Comparison of ENCODE assay signal across 14 mouse cellular contexts in genomic region chr17:35551881-35552414, GRCm38 (mm10). TPM values are rescaled to one million over a fixed set of nuclear protein-coding genes. Genes with fewer than 3 reads are reported as not detected.
DNase-seq lines count a peak whose midpoint lies in the region; ATAC-seq lines count a peak whose summit lies in the region.
"Had no signal": no experiment of that assay in that cellular context is flagged by ENCODE, and none has a peak within 500 bp of the region (broad histone marks: within the 10 kb centered on the region; RNA-seq: fewer than 3 reads in every experiment).

Cdsn (plus strand) TSS chr17:35552128.

- no peak within 1 kb of the TSS for H3K9ac ChIP-seq in embryonic facial prominence, embryonic 15.5 days
- no peak within 1 kb of the TSS for H3K9ac ChIP-seq in hindbrain, embryonic 12.5 days
- H3K9ac ChIP-seq in intestine, embryonic 16.5 days (ENCODE audit: low read depth, low read length): peak within 1 kb of the TSS; percentile 35; the same call in 1 of the 2 replicates
- H3K9ac ChIP-seq: liver, embryonic 15.5 days had no signal

- H3K9me3 ChIP-seq in embryonic facial prominence, embryonic 15.5 days (replicated peaks): no peaks in the 10 kb centered on the region
- H3K9me3 ChIP-seq in embryonic facial prominence, embryonic 10.5 days: 0 out of 2 replicates have a peak, but pooled peaks cover 4% of the 10 kb centered on the region
- H3K9me3 ChIP-seq in hindbrain, embryonic 10.5 days: no peaks in the 10 kb centered on the region
- H3K9me3 ChIP-seq in hindbrain, embryonic 12.5 days (replicated peaks): no peaks in the 10 kb centered on the region
- no peaks in the 10 kb centered on the region for H3K9me3 ChIP-seq in intestine, embryonic 16.5 days (ENCODE audit: control insufficient read depth, low read length)
- H3K9me3 ChIP-seq: liver, embryonic 15.5 days had no signal

- DNase-seq in embryonic facial prominence, embryonic 10.5 days (ENCODE audit: low spot score): no peak
- DNase-seq in hindbrain, embryonic 10.5 days (ENCODE audit: low spot score): no peak
- DNase-seq in MN1 (ENCODE audit: low spot score): peak; percentile 73
- no peak for DNase-seq in layer of hippocampus, adult 11-12 months (ENCODE audit: low spot score)
- DNase-seq in right cerebral cortex, adult 2 months (ENCODE audit: low spot score in 2 of 2): no peak
- DNase-seq: cerebellum, adult 9-10 months; embryo, embryonic 11 days; kidney, adult 9 months; thymus, adult 18-20 months had no signal

- H3K4me2 ChIP-seq in embryonic facial prominence, embryonic 15.5 days (replicated peaks): no peak within 1 kb of the TSS
- H3K4me2 ChIP-seq in hindbrain, embryonic 12.5 days (replicated peaks): no peak within 1 kb of the TSS
- H3K4me2 ChIP-seq in intestine, embryonic 16.5 days (ENCODE audit: low read depth, low read length): no peak within 1 kb of the TSS
- H3K4me2 ChIP-seq: liver, embryonic 15.5 days had no signal

- 0 out of 2 replicates have a peak within 1 kb of the TSS, but pooled peaks have one; percentile 91 for H3K27ac ChIP-seq in embryonic facial prominence, embryonic 15.5 days (replicated peaks)
- no peak within 1 kb of the TSS for H3K27ac ChIP-seq in embryonic facial prominence, embryonic 10.5 days (replicated peaks)
- H3K27ac ChIP-seq in hindbrain, embryonic 10.5 days: 0 out of 2 replicates have a peak within 1 kb of the TSS, but pooled peaks have one; percentile 41
- no peak within 1 kb of the TSS for H3K27ac ChIP-seq in hindbrain, embryonic 12.5 days
- H3K27ac ChIP-seq in intestine, embryonic 16.5 days (ENCODE audit: low read length): no peak within 1 kb of the TSS; the same call in none of the 2 replicates
- H3K27ac ChIP-seq: liver, embryonic 15.5 days; macrophage had no signal

- H3K27me3 ChIP-seq in embryonic facial prominence, embryonic 15.5 days: no peaks in the 10 kb centered on the region
- H3K27me3 ChIP-seq in embryonic facial prominence, embryonic 10.5 days (replicated peaks; ENCODE audit: low read depth, poor library complexity, severe bottlenecking): peaks cover 7% of the 10 kb centered on the region; the same call in 1 of the 2 replicates
- 0 out of 2 replicates have a peak, but pooled peaks cover 3% of the 10 kb centered on the region for H3K27me3 ChIP-seq in hindbrain, embryonic 10.5 days (ENCODE audit: insufficient read depth, poor library complexity, severe bottlenecking)
- 0 out of 2 replicates have a peak, but pooled peaks cover 6% of the 10 kb centered on the region for H3K27me3 ChIP-seq in hindbrain, embryonic 12.5 days
- H3K27me3 ChIP-seq in intestine, embryonic 16.5 days (replicated peaks; ENCODE audit: control insufficient read depth, insufficient read depth, low read length): no peaks in the 10 kb centered on the region

- ATAC-seq in embryonic facial prominence, embryonic 15.5 days (ENCODE audit: insufficient number of reproducible peaks, low FRiP score, low TSS enrichment, low read depth): no peak
- no peak for ATAC-seq in hindbrain, embryonic 12.5 days (ENCODE audit: low FRiP score)
- no peak for ATAC-seq in intestine, embryonic 16.5 days

- no peaks in the 10 kb centered on the region for H3K36me3 ChIP-seq in embryonic facial prominence, embryonic 15.5 days
- no peaks in the 10 kb centered on the region for H3K36me3 ChIP-seq in embryonic facial prominence, embryonic 10.5 days (replicated peaks)
- H3K36me3 ChIP-seq in hindbrain, embryonic 10.5 days: no peaks in the 10 kb centered on the region
- no peaks in the 10 kb centered on the region for H3K36me3 ChIP-seq in hindbrain, embryonic 12.5 days
- H3K36me3 ChIP-seq in intestine, embryonic 16.5 days (ENCODE audit: control insufficient read depth, insufficient read depth, low read length): no peaks in the 10 kb centered on the region
- H3K36me3 ChIP-seq: liver, embryonic 15.5 days had no signal

- no peak within 1 kb of the TSS for H3K4me3 ChIP-seq in embryonic facial prominence, embryonic 15.5 days (replicated peaks)
- no peak within 1 kb of the TSS for H3K4me3 ChIP-seq in embryonic facial prominence, embryonic 10.5 days
- H3K4me3 ChIP-seq in hindbrain, embryonic 10.5 days: no peak within 1 kb of the TSS
- H3K4me3 ChIP-seq in hindbrain, embryonic 12.5 days: no peak within 1 kb of the TSS
- H3K4me3 ChIP-seq in intestine, embryonic 16.5 days (ENCODE audit: low read length): no peak within 1 kb of the TSS
- H3K4me3 ChIP-seq: liver, embryonic 15.5 days had no signal

- H3K4me1 ChIP-seq in embryonic facial prominence, embryonic 15.5 days: peaks cover 28% of the 10 kb centered on the region
- peaks cover 10% of the 10 kb centered on the region; the same call in 1 of the 2 replicates for H3K4me1 ChIP-seq in embryonic facial prominence, embryonic 10.5 days
- peaks cover 21% of the 10 kb centered on the region for H3K4me1 ChIP-seq in hindbrain, embryonic 10.5 days (replicated peaks)
- H3K4me1 ChIP-seq in hindbrain, embryonic 12.5 days: peaks cover 14% of the 10 kb centered on the region
- peaks cover 9% of the 10 kb centered on the region for H3K4me1 ChIP-seq in intestine, embryonic 16.5 days (ENCODE audit: control insufficient read depth, insufficient read depth, low read length)
- H3K4me1 ChIP-seq: liver, embryonic 15.5 days had no signal

- 74% methylated on average over 10 of the region's 10 CpGs for whole genome bisulfite sequencing in embryonic facial prominence, embryonic 15.5 days
- WGBS in embryonic facial prominence, embryonic 10.5 days: 77% methylated on average over 10 of the region's 10 CpGs
- 68% methylated on average over 10 of the region's 10 CpGs for WGBS in hindbrain, embryonic 10.5 days
- WGBS in hindbrain, embryonic 12.5 days: 72% methylated on average over 10 of the region's 10 CpGs
- WGBS in intestine, embryonic 16.5 days: 78% methylated on average over 10 of the region's 10 CpGs

RNA-seq across cellular contexts. Expression of gene Cdsn, which starts in this region (rescaled TPM):
- 12.1 and 12.5 TPM in 2 replicates for polyA plus RNA-seq in embryonic facial prominence, embryonic 15.5 days (2015; fragmentation: Nextera tagmentation; extraction: Ambion mirVana)
- not detected in 2 replicates for polyA plus RNA-seq in embryonic facial prominence, embryonic 10.5 days (2016; fragmentation: Nextera tagmentation; extraction: Ambion mirVana)
- 0.10 TPM in 1 of 2 replicates, not detected in the other for polyA plus RNA-seq in hindbrain, embryonic 10.5 days (2016; fragmentation: Nextera tagmentation; extraction: Ambion mirVana)
- polyA plus RNA-seq in hindbrain, embryonic 12.5 days (2016; fragmentation: Nextera tagmentation; extraction: Ambion mirVana): 0.08 and 0.20 TPM in 2 replicates
- polyA plus RNA-seq in intestine, embryonic 16.5 days (2015; fragmentation: Nextera tagmentation; extraction: Ambion mirVana): 0.10 TPM in 2 replicates
- polyA plus RNA-seq: macrophage had no signal

Comparison
In these comparisons a context has a peak if more than half of its experiments do, and no peak if none do; other contexts are left out.
1. RNA of gene Cdsn (polyA plus RNA-seq): 12.1 to 12.5 TPM in embryonic facial prominence, embryonic 15.5 days; 0.10 TPM in hindbrain, embryonic 10.5 days, 0.10 TPM in intestine, embryonic 16.5 days, 0.08 to 0.20 TPM in hindbrain, embryonic 12.5 days and not detected in embryonic facial prominence, embryonic 10.5 days; every median in the first group is over 10 times any median in the second.
2. H3K27ac ChIP-seq: peak in embryonic facial prominence, embryonic 15.5 days (single experiment) and hindbrain, embryonic 10.5 days (single experiment); none in embryonic facial prominence, embryonic 10.5 days (single experiment), hindbrain, embryonic 12.5 days (single experiment) and intestine, embryonic 16.5 days (single experiment).